Mouse (Mus musculus) forebrain, embryonic 12.5 days (tissue): ENCODE results near the gene Vars. TPM values are rescaled to one million over a fixed set of nuclear protein-coding genes. Genes with fewer than 3 reads are reported as not detected.
"Not testable (repeated sequence)": the region's sequence is repeated elsewhere in the genome, so short reads cannot be mapped to it uniquely, and the experiment has no call there.

Experiments used
- ATAC-seq: fragments of 200-750 bp; cut with Nextera tagmentation; 2 replicates; pipeline ENCODE4 v1.8.0; 2017; ENCODE audit warnings: moderate TSS enrichment; ENCODE audit not compliant: low FRiP score
- H3K27ac ChIP-seq: fragments of 300-500 bp; sonication (generic); 2 replicates; pipeline ENCODE4 v1.5.1; 2016; ENCODE audit warnings: mild to moderate bottlenecking
- H3K27me3 ChIP-seq: fragments of 300-500 bp; sonication (generic); 2 replicates; pipeline ENCODE4 v1.6.1; 2016; ENCODE audit warnings: mild to moderate bottlenecking
- H3K36me3 ChIP-seq: fragments of 300-500 bp; sonication (generic); replicated peaks from 2 replicates; pipeline ENCODE4 v1.6.1; 2016; ENCODE audit warnings: mild to moderate bottlenecking
- H3K4me1 ChIP-seq: fragments of 300-500 bp; sonication (generic); 2 replicates; pipeline ENCODE4 v1.6.1; 2016
- H3K4me2 ChIP-seq: fragments of 300-500 bp; sonication (generic); 2 replicates; pipeline ENCODE4 v1.6.1; 2016; ENCODE audit warnings: mild to moderate bottlenecking, moderate library complexity
- H3K4me3 ChIP-seq: fragments of 300-500 bp; sonication (generic); replicated peaks from 2 replicates; pipeline ENCODE4 v1.5.1; 2016; ENCODE audit warnings: mild to moderate bottlenecking
- H3K9ac ChIP-seq: fragments of 300-500 bp; sonication (generic); 2 replicates; pipeline ENCODE4 v1.6.1; 2016; ENCODE audit warnings: mild to moderate bottlenecking
- H3K9me3 ChIP-seq: fragments of 300-500 bp; sonication (generic); 2 replicates; pipeline ENCODE4 v1.6.1; 2016
- WGBS: fragments of 180-500 bp; shearing (Covaris S2); methylation state at CpG from one replicate; pipeline ENCODE4 v1.1.7; 2016; 5-methylcytosine and 5-hydroxymethylcytosine counted together
- polyA plus RNA-seq: library from polyadenylated mRNA; unstranded; fragments of >200 nt; fragmentation: Nextera tagmentation; extraction: Ambion mirVana; gene quantifications from 2 replicates; pipeline ENCODE4 v1.2.1, GENCODE M21; 2016

The Vars gene
- polyA plus RNA-seq, 1 experiment from 2014 or later = 159 TPM

DNA sequence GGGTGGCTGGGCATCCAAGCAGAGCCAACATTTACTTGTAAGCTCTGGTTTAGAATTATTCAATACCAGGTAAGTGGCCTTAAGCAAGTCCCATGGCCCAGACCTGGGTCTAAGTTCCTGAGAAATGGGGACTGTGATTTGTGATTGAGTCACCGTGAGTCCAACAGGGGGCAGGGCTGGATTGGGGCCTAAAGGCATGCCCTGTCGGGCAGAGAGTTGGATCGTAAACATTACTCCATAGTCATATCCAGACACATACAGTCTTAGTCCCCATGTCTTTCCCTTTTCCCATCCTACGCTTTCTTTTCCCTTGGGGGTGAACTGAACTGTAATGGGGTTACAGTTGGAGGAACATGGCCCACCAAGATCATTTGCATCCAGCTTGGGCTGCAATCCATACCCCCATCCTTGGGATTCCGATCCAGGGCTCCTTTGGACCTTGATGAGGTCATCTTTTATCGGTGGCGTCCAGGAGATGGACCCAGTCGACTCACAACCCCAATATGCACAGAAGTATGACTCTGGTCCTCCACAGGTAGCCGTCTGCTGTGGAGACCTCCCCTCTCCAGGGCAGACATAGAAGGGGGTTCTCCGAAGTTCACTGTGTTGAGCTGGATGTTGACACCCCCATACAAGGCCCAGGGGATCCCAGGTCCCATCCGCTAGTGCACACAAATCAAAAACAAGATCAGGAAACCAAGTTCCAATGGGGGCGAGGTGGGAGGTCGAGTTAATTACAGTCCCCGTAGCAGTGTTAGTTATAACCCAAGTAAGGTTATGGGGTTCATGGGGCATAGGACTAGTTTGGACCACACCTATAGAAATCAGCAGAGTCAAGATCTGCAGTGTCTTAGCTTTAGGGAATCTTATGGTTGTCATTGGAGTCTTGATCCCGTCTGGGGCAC is 2.0 kb upstream of the Vars start:
- H3K9me3 ChIP-seq = no peaks in the 10 kb centered on the region
- H3K27ac ChIP-seq = no peak overlapping the region
- H3K4me2 ChIP-seq = peak overlapping the region; percentile 100
- H3K4me3 ChIP-seq = peak overlapping the region; percentile 32; the same call in 1 of the 2 replicates
- H3K36me3 ChIP-seq = peaks cover 21% of the 10 kb centered on the region
- WGBS = 94% methylated on average over 15 of the region's 15 CpGs
- peaks cover 54% of the 10 kb centered on the region for H3K4me1 ChIP-seq
- no peaks in the 10 kb centered on the region for H3K27me3 ChIP-seq
- ATAC-seq = no peak
- H3K9ac ChIP-seq = no peak overlapping the region; the same call in 1 of the 2 replicates

DNA sequence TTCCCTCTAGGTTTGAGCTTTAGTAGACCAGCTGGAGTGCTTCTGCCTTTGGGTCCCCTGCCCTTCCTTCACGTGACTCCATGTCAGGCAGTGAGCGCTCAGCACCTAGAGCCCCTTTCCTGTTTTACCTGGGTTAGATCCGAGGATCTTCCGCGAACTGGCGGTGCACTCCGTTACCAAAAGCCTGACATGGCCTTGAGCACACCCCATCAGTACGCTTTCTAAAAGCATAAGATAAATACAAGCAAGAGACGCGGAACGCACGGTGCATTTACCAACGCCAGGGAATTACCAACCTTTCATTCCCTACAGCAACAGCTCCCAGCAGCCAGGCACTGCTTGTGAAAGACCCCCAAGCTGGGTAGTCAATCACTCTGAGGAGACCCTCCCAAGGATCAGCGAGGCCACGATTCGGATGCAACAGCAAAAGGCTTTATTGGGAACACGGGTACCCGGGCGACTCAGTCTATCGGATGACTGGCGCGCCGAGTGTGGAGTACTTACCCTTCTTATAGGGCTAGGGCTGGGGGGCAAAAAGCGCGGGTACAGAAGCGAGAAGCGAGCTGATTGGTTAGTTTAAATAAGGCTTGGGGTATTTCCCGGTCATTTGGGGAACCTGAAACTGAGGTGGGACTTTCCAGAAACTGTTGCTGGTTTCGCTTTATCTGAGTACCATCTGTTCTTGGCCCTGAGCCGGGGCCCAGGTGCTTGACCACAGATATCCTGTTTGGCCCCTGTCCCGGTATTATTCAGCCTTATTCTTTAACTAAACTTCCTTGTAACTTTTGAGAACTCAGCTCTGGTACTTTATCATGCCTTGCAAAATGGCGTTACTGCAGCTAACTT is 693 bp upstream of the Vars start:
- not testable (repeated sequence) for H3K9me3 ChIP-seq, H3K27me3 ChIP-seq, ATAC-seq
- Histone ChIP-seq H3K27ac (peak overlapping the region; percentile 97), H3K4me1 (peaks cover 54% of the 10 kb centered on the region), H3K4me3 (peak overlapping the region; percentile 93), H3K4me2 (peak overlapping the region; percentile 100), H3K36me3 (peaks cover 33% of the 10 kb centered on the region), H3K9ac (peak overlapping the region; percentile 97)
- 26% methylated on average over 29 of the region's 32 CpGs for WGBS

DNA sequence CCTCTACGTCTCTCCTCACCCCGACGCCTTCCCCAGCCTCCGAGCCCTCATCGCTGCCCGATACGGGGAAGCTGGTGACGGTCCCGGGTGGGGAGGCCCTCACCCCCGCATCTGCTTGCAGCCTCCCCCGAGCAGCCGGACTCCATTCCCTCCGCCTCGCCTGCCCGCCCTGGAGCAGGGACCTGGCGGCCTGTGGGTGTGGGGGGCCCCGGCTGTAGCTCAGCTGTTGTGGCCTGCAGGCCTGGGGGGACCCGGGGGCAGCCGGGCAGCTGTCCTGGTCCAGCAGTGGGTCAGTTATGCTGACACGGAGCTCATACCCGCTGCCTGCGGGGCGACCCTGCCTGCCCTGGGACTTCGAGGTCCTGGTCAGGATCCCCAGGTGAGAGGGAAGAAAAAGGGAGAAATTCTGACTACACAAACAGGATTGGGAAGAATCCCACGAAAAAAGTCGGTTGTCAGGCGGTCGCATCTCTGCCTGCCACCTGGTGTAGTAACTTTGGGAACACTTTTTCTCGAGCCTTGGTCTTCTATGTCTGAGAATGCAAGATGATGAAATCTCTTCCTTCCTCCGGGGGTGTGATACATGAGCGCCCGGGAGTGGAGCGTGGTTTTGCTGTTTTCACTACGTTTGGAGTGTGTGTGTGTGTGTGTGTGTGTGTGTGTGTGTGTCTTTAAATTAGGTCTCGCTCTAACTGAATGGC is 815 bp downstream of the Vars start:
- peak; percentile 27; the same call in 1 of the 2 replicates for ATAC-seq
- under 1% methylated on average over 35 of the region's 35 CpGs for WGBS
- Histone ChIP-seq H3K9me3 (no peaks in the 10 kb centered on the region), H3K9ac (peak overlapping the region; percentile 97), H3K4me3 (peak overlapping the region; percentile 93), H3K27ac (peak overlapping the region; percentile 97), H3K4me1 (peaks cover 54% of the 10 kb centered on the region), H3K36me3 (peaks cover 42% of the 10 kb centered on the region), H3K27me3 (no peaks in the 10 kb centered on the region), H3K4me2 (peak overlapping the region; percentile 100)

- H3K9me3 ChIP-seq = no peaks in the 10 kb centered on the region
- H3K9ac ChIP-seq = peak overlapping the region; percentile 97
- peak overlapping the region; percentile 100 for H3K4me2 ChIP-seq
- no peak for ATAC-seq
- peaks cover 49% of the 10 kb centered on the region for H3K4me1 ChIP-seq
- no peaks in the 10 kb centered on the region for H3K27me3 ChIP-seq
- 10% methylated on average over 12 of the region's 12 CpGs for WGBS
- peak overlapping the region; percentile 97 for H3K27ac ChIP-seq
- peak overlapping the region; percentile 93 for H3K4me3 ChIP-seq
- H3K36me3 ChIP-seq = peaks cover 46% of the 10 kb centered on the region
Observed at GRCm38 (mm10) chr17:35002153-35002865, 1.5 kb downstream of the Vars start.

DNA sequence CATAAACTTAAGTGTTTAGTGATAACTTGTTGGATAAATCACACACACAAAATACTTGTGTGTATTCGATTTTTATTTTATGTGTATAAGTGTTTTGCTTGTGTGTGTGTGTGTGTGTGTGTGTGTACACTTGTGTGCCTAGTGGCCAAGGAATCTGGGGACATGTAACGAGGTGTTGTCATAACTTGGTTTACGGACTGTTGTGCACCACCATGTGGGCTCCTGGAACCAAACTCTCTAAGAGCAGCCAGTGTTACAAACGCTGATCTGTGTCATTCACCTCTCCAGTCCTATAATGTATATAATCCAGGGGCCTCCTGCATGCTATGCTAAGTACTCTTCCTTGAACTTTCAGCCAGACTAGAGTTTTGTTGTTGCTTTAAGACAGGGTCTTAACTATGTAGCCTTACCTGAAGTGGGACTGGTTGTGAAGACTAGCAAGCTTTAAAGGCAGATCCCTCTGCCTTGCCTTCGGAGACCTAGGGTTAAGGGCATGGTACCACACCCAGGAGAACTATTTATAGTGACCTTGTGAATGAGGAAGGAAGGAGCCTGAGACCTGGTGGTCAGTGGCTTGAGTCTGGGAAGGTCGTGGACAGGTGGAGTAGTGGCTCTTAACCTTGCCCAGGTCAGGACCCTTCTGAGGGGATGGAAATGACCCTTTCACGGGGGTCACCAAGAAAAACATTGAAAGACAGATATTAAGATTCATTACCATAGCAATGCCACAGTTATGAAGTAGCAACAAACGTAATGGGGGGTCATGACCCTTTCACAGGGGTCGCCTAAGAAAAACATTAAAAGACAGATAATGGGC is 2.4 kb downstream of the Vars start:
- WGBS = 74% methylated on average over 9 of the region's 9 CpGs
- Histone ChIP-seq H3K27ac (no peak overlapping the region), H3K4me3 (peak overlapping the region; percentile 93), H3K36me3 (peaks cover 48% of the 10 kb centered on the region), H3K27me3 (no peaks in the 10 kb centered on the region), H3K9ac (peak overlapping the region; percentile 97), H3K4me2 (peak overlapping the region; percentile 100), H3K4me1 (peaks cover 41% of the 10 kb centered on the region), H3K9me3 (no peaks in the 10 kb centered on the region)
- no peak for ATAC-seq

DNA sequence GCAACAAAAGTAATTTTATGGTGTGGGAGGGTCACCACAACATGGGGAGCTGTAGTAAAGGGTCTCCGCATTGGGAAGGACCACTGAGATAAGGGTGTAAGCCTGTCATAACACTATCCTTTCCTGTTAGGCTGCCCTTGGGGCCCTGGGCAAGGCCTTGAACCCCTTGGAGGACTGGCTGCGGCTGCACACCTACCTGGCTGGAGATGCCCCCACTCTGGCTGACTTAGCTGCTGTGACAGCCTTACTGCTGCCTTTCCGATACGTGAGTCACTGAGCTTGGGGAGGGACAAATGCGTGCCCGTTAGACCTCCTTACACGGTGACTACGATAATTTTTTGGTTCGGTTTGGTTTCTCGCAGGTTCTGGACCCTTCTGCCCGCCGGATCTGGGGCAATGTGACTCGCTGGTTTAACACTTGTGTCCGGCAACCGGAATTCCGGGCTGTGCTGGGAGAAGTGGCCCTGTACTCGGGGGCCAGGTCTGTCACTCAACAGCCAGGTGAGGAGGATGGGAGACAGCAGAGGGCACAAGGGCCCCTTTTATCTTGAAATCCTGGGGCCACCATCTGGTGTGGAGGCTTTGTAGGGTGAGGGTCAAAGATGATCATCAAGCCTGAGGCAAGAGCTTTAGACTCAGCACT is 3.4 kb downstream of the Vars start:
- H3K27me3 ChIP-seq = no peaks in the 10 kb centered on the region
- no peak for ATAC-seq
- H3K4me2 ChIP-seq = no peak overlapping the region
- peaks cover 33% of the 10 kb centered on the region for H3K4me1 ChIP-seq
- no peak overlapping the region for H3K4me3 ChIP-seq
- H3K27ac ChIP-seq = no peak overlapping the region
- WGBS = 96% methylated on average over 17 of the region's 17 CpGs
- peaks cover 50% of the 10 kb centered on the region for H3K36me3 ChIP-seq
- no peak overlapping the region for H3K9ac ChIP-seq
- no peaks in the 10 kb centered on the region for H3K9me3 ChIP-seq

GRCm38 (mm10) chr17:35005158-35005557 is 4.4 kb downstream of the Vars start:
- ATAC-seq = no peak

GRCm38 (mm10) chr17:35005902-35006301 is 5.1 kb downstream of the Vars start:
- H3K4me2 ChIP-seq, H3K27ac ChIP-seq, H3K9ac ChIP-seq, H3K9me3 ChIP-seq, ATAC-seq, H3K4me3 ChIP-seq, H3K27me3 ChIP-seq: not testable (repeated sequence)
- H3K36me3 ChIP-seq = peaks cover 65% of the 10 kb centered on the region
- 93% methylated on average over 4 of the region's 5 CpGs for WGBS
- peaks cover 22% of the 10 kb centered on the region for H3K4me1 ChIP-seq

More at GRCm38 (mm10) chr17:35005158-35005557, 4.4 kb downstream of the Vars start:
- Histone ChIP-seq H3K4me1 (peaks cover 23% of the 10 kb centered on the region), H3K27ac (no peak overlapping the region), H3K4me2 (no peak overlapping the region), H3K36me3 (peaks cover 58% of the 10 kb centered on the region), H3K9me3 (no peaks in the 10 kb centered on the region), H3K27me3 (no peaks in the 10 kb centered on the region), H3K9ac (no peak overlapping the region), H3K4me3 (no peak overlapping the region)
- 93% methylated on average over 10 of the region's 10 CpGs for WGBS

GRCm38 (mm10) chr17:35007387-35007991 is 6.7 kb downstream of the Vars start:
- Histone ChIP-seq H3K9me3 (no peaks in the 10 kb centered on the region), H3K9ac (no peak overlapping the region), H3K27ac (no peak overlapping the region), H3K4me2 (no peak overlapping the region), H3K4me1 (peaks cover 11% of the 10 kb centered on the region), H3K36me3 (peaks cover 81% of the 10 kb centered on the region), H3K27me3 (no peaks in the 10 kb centered on the region), H3K4me3 (no peak overlapping the region)
- ATAC-seq = no peak
- 96% methylated on average over 7 of the region's 7 CpGs for whole genome bisulfite sequencing

DNA sequence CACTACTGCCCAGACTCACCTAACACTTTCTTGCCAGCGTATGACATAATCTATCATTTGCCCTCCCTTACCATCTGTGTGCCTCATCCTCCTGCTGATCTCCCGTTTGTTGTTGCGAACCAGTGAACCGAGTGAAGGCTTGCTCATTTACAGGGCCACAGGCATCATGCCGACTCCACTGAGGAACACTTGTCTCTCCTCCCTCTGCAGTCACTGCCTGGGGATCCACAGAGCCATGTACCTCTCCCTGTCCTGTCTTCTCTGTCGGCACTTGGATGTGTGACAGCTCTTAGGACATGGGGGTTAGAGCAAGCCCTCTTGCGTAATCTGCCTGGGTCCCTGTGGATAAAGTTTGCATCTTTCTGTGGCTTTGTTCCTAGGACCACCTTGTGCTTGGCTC is 8.8 kb downstream of the Vars start:
- H3K9ac ChIP-seq = no peak overlapping the region
- 89% methylated on average over 7 of the region's 7 CpGs for WGBS
- no peaks in the 10 kb centered on the region for H3K4me1 ChIP-seq
- H3K9me3 ChIP-seq = no peaks in the 10 kb centered on the region
- no peak overlapping the region for H3K4me3 ChIP-seq
- H3K36me3 ChIP-seq = peaks cover 95% of the 10 kb centered on the region
- H3K27me3 ChIP-seq = no peaks in the 10 kb centered on the region
- no peak overlapping the region for H3K27ac ChIP-seq
- ATAC-seq = no peak
- no peak overlapping the region for H3K4me2 ChIP-seq
